8 mouse cellular contexts compared by ENCODE assay signal in genomic region chr4:134273417-134274345, GRCm38 (mm10). TPM values are rescaled to one million over a fixed set of nuclear protein-coding genes. Genes with fewer than 3 reads are reported as not detected.
A peak's percentile ranks its signal among the peaks of the same experiment; 100 is the strongest.
DNase-seq lines count a peak whose midpoint lies in the region; ATAC-seq and TF ChIP-seq lines count a peak whose summit lies in the region.

No protein-coding gene starts in this region.

- in situ Hi-C loops in CH12.LX (cut with MboI; ENCODE audit: low pct_ligation_motif_present, low pct_unique_long_range_greater_than_20kb, low sequenced_read_pairs): loop anchor here (25.0 kb wide), 1 partner anchor 214 kb away; the partner anchor contains the start of gene Paqr7

- H3K4me1 ChIP-seq in CH12.LX (ENCODE audit: control insufficient read depth in 1 of 2, insufficient read depth in 2 of 2): peaks cover 3 to 11% of the 10 kb centered on the region in 2 experiments; a peak in 3 of 4 replicates
- no peaks in the 10 kb centered on the region; the same call in 1 of the 2 replicates for H3K4me1 ChIP-seq in limb, embryonic 13.5 days

- intact Hi-C loops in left cerebral cortex, postnatal 4 days (cut with DNase I): no loop called here

- ATAC-seq in erythroblast, adult 5-6 weeks (replicated peaks; ENCODE audit: low FRiP score, poor library complexity, severe bottlenecking): peak; percentile 95
- no peak for ATAC-seq in limb, embryonic 13.5 days (ENCODE audit: low FRiP score, low read depth)

- H3K36me3 ChIP-seq in CH12.LX (replicated peaks in 1 of 2; ENCODE audit: control insufficient read depth in 1 of 2, insufficient read depth in 1 of 2, low read length in 1 of 2): peaks cover 16 to 27% of the 10 kb centered on the region in 2 experiments
- H3K36me3 ChIP-seq in limb, embryonic 13.5 days: peaks cover 29% of the 10 kb centered on the region

- H3K9ac ChIP-seq in CH12.LX (ENCODE audit: insufficient read depth, low read depth): peak overlapping the region; percentile 80
- peak overlapping the region; percentile 9; the same call in 1 of the 2 replicates for H3K9ac ChIP-seq in limb, embryonic 13.5 days

- TF ChIP-seq CTCF in CH12.LX (conservative IDR thresholded peaks at IDR 0.05 in 1 of 2, IDR thresholded peaks at IDR 0.05 in 1 of 2; ENCODE audit: low read depth in 2 of 2, low read length in 2 of 2): no peak; a peak in 1 of 4 replicates

- TF ChIP-seq POLR2A in CH12.LX (IDR thresholded peaks at IDR 0.05; ENCODE audit: low read depth, low read length): peak; percentile 81

- H3K27ac ChIP-seq in CH12.LX (ENCODE audit: insufficient read depth, low read depth): peak overlapping the region; percentile 52
- H3K27ac ChIP-seq in limb, embryonic 13.5 days: no peak overlapping the region

- H3K4me3 ChIP-seq in CH12.LX (replicated peaks in 1 of 3; ENCODE audit: low read depth in 2 of 3, low read length in 2 of 3, poor library complexity in 1 of 3): peak overlapping the region; percentile 33 to 44 (median 38)
- peak overlapping the region; percentile 16 for H3K4me3 ChIP-seq in limb, embryonic 13.5 days

- dilution Hi-C loops in CH12.LX (cut with MboI; ENCODE audit: extremely low pct_ligation_motif_present, extremely low pct_unique_long_range_greater_than_20kb, low sequenced_read_pairs): no loop called here

- no peaks in the 10 kb centered on the region for H3K9me3 ChIP-seq in CH12.LX (replicated peaks; ENCODE audit: low read length)
- H3K9me3 ChIP-seq in limb, embryonic 13.5 days: no peaks in the 10 kb centered on the region

- TF ChIP-seq RAD21 in CH12.LX (IDR thresholded peaks at IDR 0.05; ENCODE audit: low read depth, low read length): no peak; the same call in 1 of the 2 replicates

- no peak for TF ChIP-seq EP300 in CH12.LX (IDR thresholded peaks at IDR 0.05; ENCODE audit: low read length)

- WGBS in limb, embryonic 13.5 days: 6% methylated on average over 14 of the region's 14 CpGs

- no peaks in the 10 kb centered on the region for H3K27me3 ChIP-seq in CH12.LX (replicated peaks)
- no peaks in the 10 kb centered on the region for H3K27me3 ChIP-seq in limb, embryonic 13.5 days

- H3K4me2 ChIP-seq in CH12.LX (ENCODE audit: insufficient read depth, low read depth, poor library complexity, severe bottlenecking): peak overlapping the region; percentile 81
- peak overlapping the region; percentile 54 for H3K4me2 ChIP-seq in limb, embryonic 13.5 days (replicated peaks)

- H3K79me2 ChIP-seq in CH12.LX (replicated peaks; ENCODE audit: control insufficient read depth, extremely low read depth, insufficient read depth, poor library complexity, severe bottlenecking): no peaks in the 10 kb centered on the region

- peak; percentile 87 for DNase-seq in heart, adult 11 months
- DNase-seq in heart, postnatal 4 days: no peak
- peak; percentile 95 for DNase-seq in CH12.LX (ENCODE audit: extremely low read depth)
- peak; percentile 20 to 43 for DNase-seq in spleen, postnatal 14 days (ENCODE audit: low spot score in 2 of 2)
- DNase-seq in ovary, adult 18-20 months (ENCODE audit: low spot score): no peak
- DNase-seq in left cerebral cortex, postnatal 4 days: no peak

TF ChIP-seq in CH12.LX, 34 proteins besides CTCF, POLR2A, EP300 and RAD21 (continues in another document):
- TF ChIP-seq NELFE (IDR thresholded peaks at IDR 0.05; ENCODE audit: low read depth, low read length) (peak; percentile 71), MXI1 (IDR thresholded peaks at IDR 0.05; ENCODE audit: low read depth, low read length) (no peak), CHD1 (IDR thresholded peaks at IDR 0.05; ENCODE audit: low read depth, low read length) (no peak), ZC3H11A (IDR thresholded peaks at IDR 0.05; ENCODE audit: low read depth, low read length) (no peak), SIN3A (IDR thresholded peaks at IDR 0.05; ENCODE audit: low read length) (peak; percentile 72), PAX5 (IDR thresholded peaks at IDR 0.05; ENCODE audit: low read length) (no peak), ZNF384 (IDR thresholded peaks at IDR 0.05; ENCODE audit: low read depth, low read length) (no peak), E2F4 (IDR thresholded peaks at IDR 0.05; ENCODE audit: insufficient replicate concordance, low read depth, low read length) (no peak), MYC (IDR thresholded peaks at IDR 0.05; ENCODE audit: low read depth, low read length) (no peak), HCFC1 (IDR thresholded peaks at IDR 0.05; ENCODE audit: low read depth, low read length) (0 out of 2 replicates have a peak, but pooled peaks have one; percentile 58), IRF4 (IDR thresholded peaks at IDR 0.05; ENCODE audit: low read depth, low read length) (no peak), USF1 (IDR thresholded peaks at IDR 0.05; ENCODE audit: low read depth, low read length) (no peak), MAFK (IDR thresholded peaks at IDR 0.05; ENCODE audit: insufficient replicate concordance, low read length) (no peak), MEF2A (IDR thresholded peaks at IDR 0.05; ENCODE audit: borderline replicate concordance, low read depth, low read length) (0 out of 2 replicates have a peak, but pooled peaks have one; percentile 18), KAT2A (IDR thresholded peaks at IDR 0.05; ENCODE audit: insufficient replicate concordance, low read length) (no peak), ETS1 (conservative IDR thresholded peaks at IDR 0.05; ENCODE audit: low read depth, low read length) (no peak), USF2 (conservative IDR thresholded peaks at IDR 0.05; ENCODE audit: low read depth, low read length) (no peak), NRF1 (IDR thresholded peaks at IDR 0.05; ENCODE audit: low read depth, low read length) (no peak), RCOR1 (conservative IDR thresholded peaks at IDR 0.05; ENCODE audit: low read depth, low read length) (no peak), TCF12 (IDR thresholded peaks at IDR 0.05; ENCODE audit: low read depth, low read length) (no peak; the same call in 1 of the 2 replicates), POLR2AphosphoS2 (IDR thresholded peaks at IDR 0.05; ENCODE audit: low read depth, low read length) (0 out of 2 replicates have a peak, but pooled peaks have one; percentile 71), CHD2 (IDR thresholded peaks at IDR 0.05; ENCODE audit: low read length) (no peak), ELF1 (IDR thresholded peaks at IDR 0.05; ENCODE audit: low read depth, low read length) (peak; percentile 58), UBTF (IDR thresholded peaks at IDR 0.05; ENCODE audit: low read depth, low read length) (no peak), ZMIZ1 (IDR thresholded peaks at IDR 0.05; ENCODE audit: low read depth, low read length) (0 out of 2 replicates have a peak, but pooled peaks have one; percentile 28), BHLHE40 (IDR thresholded peaks at IDR 0.05; ENCODE audit: low read depth, low read length) (no peak), JUN (IDR thresholded peaks at IDR 0.05; ENCODE audit: insufficient read depth, low read depth, low read length) (no peak)

RNA-seq across cellular contexts. Expression of gene Pdik1l, which starts 14.0 kb away (rescaled TPM):
- 10 to 100 TPM; 11.8 to 12.2 TPM for total RNA-seq in heart, postnatal 4 days (2021)
- total RNA-seq in CH12.LX (2012; rRNA removed) (14.6 and 16.1 TPM in 2 replicates), CH12.LX (2014; rRNA removed) (13.7 and 14.8 TPM in 2 replicates)
- polyA plus RNA-seq in CH12.LX (2012; ENCODE audit: insufficient read length, low read depth): 12.1 and 15.6 TPM in 2 replicates
- total RNA-seq in erythroblast, adult 5-6 weeks (2015; ENCODE audit: low replicate concordance): 9.8 and 12.3 TPM in 2 replicates
- 13.2 and 16.2 TPM in 2 replicates for total RNA-seq in erythroblast, adult 5-6 weeks (2017; ENCODE audit: low replicate concordance)
- 21.7 and 22.6 TPM in 2 replicates for polyA plus RNA-seq in limb, embryonic 13.5 days (2015; fragmentation: Nextera tagmentation; extraction: Ambion mirVana)
- total RNA-seq in left cerebral cortex, postnatal 4 days (2021): 10 to 100 TPM; 36.9 to 39.7 TPM

RNA-seq across cellular contexts. Expression of gene Grrp1, which starts 19.8 kb away (rescaled TPM):
- 10 to 100 TPM in 1 of 2 experiments, 1 to 10 TPM in 1; 8.9 to 10.3 TPM for total RNA-seq in heart, postnatal 4 days (2021)
- total RNA-seq in CH12.LX (2012; rRNA removed): not detected in 2 replicates
- not detected in 2 replicates for total RNA-seq in CH12.LX (2014; rRNA removed)
- polyA plus RNA-seq in CH12.LX (2012; ENCODE audit: insufficient read length, low read depth): not detected in 2 replicates
- total RNA-seq in erythroblast, adult 5-6 weeks (2015; ENCODE audit: low replicate concordance): not detected in 2 replicates
- not detected in 2 replicates for total RNA-seq in erythroblast, adult 5-6 weeks (2017; ENCODE audit: low replicate concordance)
- polyA plus RNA-seq in limb, embryonic 13.5 days (2015; fragmentation: Nextera tagmentation; extraction: Ambion mirVana): 4.7 and 5.3 TPM in 2 replicates
- total RNA-seq in left cerebral cortex, postnatal 4 days (2021): 1 to 10 TPM; 7.5 to 8.4 TPM

RNA-seq across cellular contexts. Expression of gene Gm30191, which starts 26.9 kb away (rescaled TPM):
- not detected for total RNA-seq in heart, postnatal 4 days (2021)
- not detected in 2 replicates for total RNA-seq in CH12.LX (2012; rRNA removed)
- not detected in 2 replicates for total RNA-seq in CH12.LX (2014; rRNA removed)
- polyA plus RNA-seq in CH12.LX (2012; ENCODE audit: insufficient read length, low read depth): not detected in 2 replicates
- total RNA-seq in erythroblast, adult 5-6 weeks (2015; ENCODE audit: low replicate concordance): not detected in 2 replicates
- not detected in 2 replicates for total RNA-seq in erythroblast, adult 5-6 weeks (2017; ENCODE audit: low replicate concordance)
- polyA plus RNA-seq in limb, embryonic 13.5 days (2015; fragmentation: Nextera tagmentation; extraction: Ambion mirVana): not detected in 2 replicates
- not detected for total RNA-seq in left cerebral cortex, postnatal 4 days (2021)

RNA-seq across cellular contexts. Expression of gene Zfp593, which starts 28.3 kb away (rescaled TPM):
- 1 to 10 TPM; 5.8 TPM for total RNA-seq in heart, postnatal 4 days (2021)
- total RNA-seq in CH12.LX (2012; rRNA removed): 29.1 and 32.3 TPM in 2 replicates
- 31.2 and 34.7 TPM in 2 replicates for total RNA-seq in CH12.LX (2014; rRNA removed)
- polyA plus RNA-seq in CH12.LX (2012; ENCODE audit: insufficient read length, low read depth): 27.9 and 28.9 TPM in 2 replicates
- 0.38 and 0.63 TPM in 2 replicates for total RNA-seq in erythroblast, adult 5-6 weeks (2015; ENCODE audit: low replicate concordance)
- 0.84 and 1.4 TPM in 2 replicates for total RNA-seq in erythroblast, adult 5-6 weeks (2017; ENCODE audit: low replicate concordance)
- polyA plus RNA-seq in limb, embryonic 13.5 days (2015; fragmentation: Nextera tagmentation; extraction: Ambion mirVana): 15.6 and 17.8 TPM in 2 replicates
- 10 to 100 TPM; 15.4 to 16.5 TPM for total RNA-seq in left cerebral cortex, postnatal 4 days (2021)

RNA-seq across cellular contexts. Expression of gene E130218I03Rik, which starts 30.2 kb away (rescaled TPM):
- not detected for total RNA-seq in heart, postnatal 4 days (2021)
- total RNA-seq in CH12.LX (2012; rRNA removed) (2.9 TPM in 2 replicates), CH12.LX (2014; rRNA removed) (0.43 TPM in 1 of 2 replicates, not detected in the other)
- polyA plus RNA-seq in CH12.LX (2012; ENCODE audit: insufficient read length, low read depth): 1.6 and 2.5 TPM in 2 replicates
- not detected in 2 replicates for total RNA-seq in erythroblast, adult 5-6 weeks (2015; ENCODE audit: low replicate concordance)
- total RNA-seq in erythroblast, adult 5-6 weeks (2017; ENCODE audit: low replicate concordance): 0.70 TPM in 1 of 2 replicates, not detected in the other
- polyA plus RNA-seq in limb, embryonic 13.5 days (2015; fragmentation: Nextera tagmentation; extraction: Ambion mirVana): 0.23 and 0.66 TPM in 2 replicates
- total RNA-seq in left cerebral cortex, postnatal 4 days (2021): not detected

Comparison
In these comparisons a context has a peak if more than half of its experiments do, and no peak if none do; other contexts are left out.
1. DNase-seq: peak in heart, adult 11 months (single experiment), CH12.LX (single experiment) and spleen, postnatal 14 days (2 of 2); none in heart, postnatal 4 days (single experiment), ovary, adult 18-20 months (single experiment) and left cerebral cortex, postnatal 4 days (single experiment).
2. RNA of gene Grrp1, which starts 19.8 kb away (total RNA-seq): 8.9 to 10.3 TPM in heart, postnatal 4 days and 7.5 to 8.4 TPM in left cerebral cortex, postnatal 4 days; not detected in CH12.LX and not detected in erythroblast, adult 5-6 weeks; every median in the first group is over 4 times any median in the second.